Mouse (Mus musculus): ENCODE measurements around the gene Btla.

- TF ChIP-seq CTCF (IDR thresholded peaks at IDR 0.05; ENCODE audit: low read depth) (no peak), EP300 (optimal IDR thresholded peaks at IDR 0.05) (no peak)
Measured at GRCm38 (mm10) chr16:45244930-45245472, 20.9 kb downstream of the Btla start.

Measured in stomach, postnatal 0 days (tissue).